In genomic region chr12:99349650-99349997, GRCm38 (mm10) we compare ENCODE assay signal across 11 mouse cellular contexts.
DNase-seq lines count a peak whose midpoint lies in the region; ATAC-seq lines count a peak whose summit lies in the region.
"Had no signal": no experiment of that assay in that cellular context is flagged by ENCODE, and none has a peak within 500 bp of the region (broad histone marks: within the 10 kb centered on the region; RNA-seq: fewer than 3 reads in every experiment).

No protein-coding gene starts in this region.

- no peak for DNase-seq in heart, postnatal 4 days
- DNase-seq in c-Kit-positive CD71-negative TER-119-negative erythroid progenitor cells, embryonic 14.5 days (ENCODE audit: low read depth), result peak; percentile 28
- DNase-seq in liver, result peak; percentile 74
- no peak for DNase-seq in kidney, postnatal 10 days
- DNase-seq in right cerebral cortex, postnatal 25 days, result no peak
- DNase-seq in adrenal gland, adult (ENCODE audit: inconsistent age in 2 of 2, low spot score in 1 of 2), result no peak
- DNase-seq: cerebellum, postnatal 10 days had no signal

- H3K9me3 ChIP-seq in heart, embryonic 15.5 days (replicated peaks), result no peaks in the 10 kb centered on the region
- H3K9me3 ChIP-seq: limb, embryonic 12.5 days had no signal

- no peak overlapping the region for H3K9ac ChIP-seq in heart, embryonic 15.5 days
- H3K9ac ChIP-seq: limb, embryonic 12.5 days had no signal

- 0 out of 2 replicates have a peak overlapping the region, but pooled peaks have one; percentile 9 for H3K27ac ChIP-seq in heart, embryonic 15.5 days

- WGBS in heart, embryonic 15.5 days, result 57% methylated on average over 9 of the region's 9 CpGs

- no peak for ATAC-seq in heart, embryonic 15.5 days (replicated peaks; ENCODE audit: insufficient number of reproducible peaks, insufficient read depth, low FRiP score, low read depth)
- ATAC-seq in neutrophil, adult 5-6 weeks (ENCODE audit: extremely low read depth, insufficient number of reproducible peaks, low FRiP score, poor library complexity, severe bottlenecking), result 0 out of 2 replicates have a peak, but pooled peaks have one; percentile 28
- ATAC-seq: midbrain, embryonic 16.5 days had no signal

- H3K4me1 ChIP-seq in heart, embryonic 15.5 days (replicated peaks), result peaks cover 78% of the 10 kb centered on the region

- H3K4me2 ChIP-seq in heart, embryonic 15.5 days, result no peak overlapping the region
- H3K4me2 ChIP-seq: limb, embryonic 12.5 days had no signal

- H3K36me3 ChIP-seq in heart, embryonic 15.5 days, result no peaks in the 10 kb centered on the region
- H3K36me3 ChIP-seq: limb, embryonic 12.5 days had no signal

- no peak overlapping the region for H3K4me3 ChIP-seq in heart, embryonic 15.5 days
- H3K4me3 ChIP-seq: limb, embryonic 12.5 days had no signal

- no peaks in the 10 kb centered on the region for H3K27me3 ChIP-seq in heart, embryonic 15.5 days
- H3K27me3 ChIP-seq: limb, embryonic 12.5 days had no signal

Comparison
In these comparisons a context has a peak if more than half of its experiments do, and no peak if none do; other contexts are left out.
1. DNase-seq: peak in c-Kit-positive CD71-negative TER-119-negative erythroid progenitor cells, embryonic 14.5 days (single experiment) and liver (single experiment); none in heart, postnatal 4 days (single experiment), kidney, postnatal 10 days (single experiment), right cerebral cortex, postnatal 25 days (single experiment) and adrenal gland, adult (0 of 2).